Mouse (Mus musculus) heart, adult 2 months (tissue): Measurements from ENCODE around the gene Tiam1. TPM values are rescaled to one million over a fixed set of nuclear protein-coding genes. Genes with fewer than 3 reads are reported as not detected.

Source experiments
- DNase-seq, 2 experiments: peaks; one replicate each; pipeline ENCODE4 v3.0.0; 2021
- H3K27ac ChIP-seq: fragments of 200-600 bp; 2 replicates; pipeline ENCODE4 v1.8.1; 2022
- H3K27me3 ChIP-seq: fragments of 200-500 bp; 2 replicates; pipeline ENCODE4 v1.6.1; 2012; ENCODE audit warnings: mild to moderate bottlenecking, low read length, inconsistent platforms, mixed read lengths; ENCODE audit not compliant: control insufficient read depth, insufficient read depth
- H3K36me3 ChIP-seq: fragments of 200-500 bp; 2 replicates; pipeline ENCODE4 v1.6.1; 2012; ENCODE audit warnings: low read length, inconsistent platforms; ENCODE audit not compliant: control insufficient read depth, insufficient read depth
- H3K4me1 ChIP-seq: fragments of 200-500 bp; 2 replicates; pipeline ENCODE4 v1.6.1; 2011; ENCODE audit warnings: low read length; ENCODE audit not compliant: control insufficient read depth, insufficient read depth
- H3K4me3 ChIP-seq: fragments of 200-600 bp; 2 replicates; pipeline ENCODE4 v1.8.1; 2022
- H3K79me2 ChIP-seq: fragments of 200-500 bp; replicated peaks from 2 replicates; pipeline ENCODE4 v1.6.1; 2012; ENCODE audit warnings: mild to moderate bottlenecking, inconsistent platforms, low read length, moderate library complexity, mixed read lengths; ENCODE audit not compliant: control insufficient read depth, insufficient read depth
- H3K9ac ChIP-seq: fragments of 200-500 bp; 2 replicates; pipeline ENCODE4 v1.6.1; 2012; ENCODE audit warnings: low read depth, mild to moderate bottlenecking, control low read depth, inconsistent platforms, low read length, mixed read lengths
- CTCF ChIP-seq: fragments of 200-600 bp; IDR thresholded peaks from 2 replicates; pipeline ENCODE4 v1.8.1; 2022; ENCODE audit warnings: antibody characterized with exemption, mild to moderate bottlenecking, moderate library complexity
- EP300 ChIP-seq: fragments of 200-500 bp; IDR thresholded peaks from 2 replicates; pipeline ENCODE4 v1.6.1; 2011; ENCODE audit warnings: low read depth, low read length, control low read depth; ENCODE audit not compliant: insufficient read depth
- POLR2A ChIP-seq: fragments of 200-500 bp; IDR thresholded peaks from 2 replicates; pipeline ENCODE4 v1.6.1; 2011; ENCODE audit warnings: mild to moderate bottlenecking, low read depth, low read length, control low read depth; ENCODE audit not compliant: insufficient read depth
- WGBS: fragments of 180-500 bp; shearing (Covaris S2); methylation state at CpG from one replicate; pipeline ENCODE4 v1.1.7; 2018; 5-methylcytosine and 5-hydroxymethylcytosine counted together
- intact Hi-C: fragments of 180-260 bp; cut with DNase I; formaldehyde crosslinking; loops from one replicate; pipeline ENCODE4 v1.15.1; 2025
- polyA plus RNA-seq: library from polyadenylated mRNA; depleted of rRNA; stranded (reverse); fragments of >200 nt; gene quantifications from 2 replicates; pipeline ENCODE4 v1.2.3, GENCODE M21; 2012
- total RNA-seq, 2 experiments: library from RNA; stranded (reverse); gene quantifications; 2 replicates each; pipeline ENCODE4 v1.2.3; 2021

Tiam1 gene
- total and polyA plus RNA-seq, 3 experiments, result 2.3 to 7.9 (median 4.4) TPM

GRCm38 (mm10) chr16:90035595-90036110, 107.9 kb downstream of the Tiam1 start:
- H3K4me3 ChIP-seq, result no peak overlapping the region
- H3K9ac ChIP-seq, result no peak overlapping the region
- no peaks in the 10 kb centered on the region for H3K4me1 ChIP-seq
- H3K27me3 ChIP-seq, result no peaks in the 10 kb centered on the region
- no peaks in the 10 kb centered on the region for H3K36me3 ChIP-seq
- intact Hi-C loops, result no loop called here
- TF ChIP-seq EP300, result no peak
- TF ChIP-seq CTCF, result no peak
- TF ChIP-seq POLR2A, result no peak
- no peak for DNase-seq
- no peaks in the 10 kb centered on the region for H3K79me2 ChIP-seq
- WGBS, result 91% methylated on average over 10 of the region's 10 CpGs
- no peak overlapping the region for H3K27ac ChIP-seq

DNA sequence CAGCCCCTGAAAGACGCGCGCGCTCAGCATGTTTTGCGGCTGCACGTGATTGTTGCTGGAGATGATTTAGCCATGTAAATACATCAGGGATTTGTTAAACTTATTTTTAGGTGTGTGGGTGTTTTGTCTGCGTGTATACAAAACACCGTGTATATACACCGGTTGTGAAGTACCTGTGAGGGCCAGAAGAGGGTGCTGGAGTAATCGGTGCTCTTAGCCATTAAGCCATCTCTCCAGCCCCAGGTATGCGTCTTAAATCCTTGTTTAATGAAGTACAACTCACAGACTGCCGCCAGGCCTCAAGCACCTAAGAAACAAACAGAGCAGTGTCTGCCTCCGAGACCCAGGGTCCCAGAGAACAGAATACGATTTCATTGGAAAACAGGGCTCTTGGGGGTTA, 113.2 kb downstream of the Tiam1 start:
- TF ChIP-seq CTCF (no peak), POLR2A (no peak), EP300 (no peak)
- no peak for DNase-seq
- 95% methylated on average over 14 of the region's 14 CpGs for WGBS

DNA sequence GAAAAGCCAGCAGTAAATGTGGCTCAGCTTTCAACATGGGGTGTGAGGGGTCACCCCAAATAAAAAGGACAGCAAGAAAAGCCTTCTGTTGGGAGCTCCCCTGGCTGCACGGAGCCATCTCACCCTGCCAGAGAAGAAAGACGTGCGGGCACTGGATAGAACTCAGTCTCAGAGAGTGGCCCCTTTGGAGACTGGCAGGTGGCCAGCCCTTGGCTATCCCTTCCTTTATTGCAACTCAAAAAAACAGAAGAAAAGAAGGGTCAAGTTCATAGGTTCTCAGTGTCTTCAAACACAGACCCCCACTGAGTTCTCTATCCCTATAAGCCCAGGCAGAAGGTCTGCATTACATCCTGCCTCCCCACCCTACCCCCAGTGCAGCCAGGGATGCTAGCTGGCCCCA, 115.7 kb downstream of the Tiam1 start:
- Histone ChIP-seq H3K36me3 (no peaks in the 10 kb centered on the region), H3K79me2 (no peaks in the 10 kb centered on the region), H3K4me3 (no peak overlapping the region), H3K27ac (no peak overlapping the region), H3K27me3 (no peaks in the 10 kb centered on the region), H3K9ac (no peak overlapping the region), H3K4me1 (no peaks in the 10 kb centered on the region)
- 93% methylated on average over 3 of the region's 3 CpGs for WGBS
- TF ChIP-seq CTCF (no peak), POLR2A (no peak), EP300 (no peak)
- intact Hi-C loops, result no loop called here
- no peak for DNase-seq

More for the DNA sequence above, 113.2 kb downstream of the Tiam1 start:
- Histone ChIP-seq H3K9ac (no peak overlapping the region), H3K4me1 (no peaks in the 10 kb centered on the region), H3K36me3 (no peaks in the 10 kb centered on the region), H3K27ac (no peak overlapping the region), H3K4me3 (no peak overlapping the region), H3K27me3 (no peaks in the 10 kb centered on the region), H3K79me2 (no peaks in the 10 kb centered on the region)
- intact Hi-C loops, result no loop called here

DNA sequence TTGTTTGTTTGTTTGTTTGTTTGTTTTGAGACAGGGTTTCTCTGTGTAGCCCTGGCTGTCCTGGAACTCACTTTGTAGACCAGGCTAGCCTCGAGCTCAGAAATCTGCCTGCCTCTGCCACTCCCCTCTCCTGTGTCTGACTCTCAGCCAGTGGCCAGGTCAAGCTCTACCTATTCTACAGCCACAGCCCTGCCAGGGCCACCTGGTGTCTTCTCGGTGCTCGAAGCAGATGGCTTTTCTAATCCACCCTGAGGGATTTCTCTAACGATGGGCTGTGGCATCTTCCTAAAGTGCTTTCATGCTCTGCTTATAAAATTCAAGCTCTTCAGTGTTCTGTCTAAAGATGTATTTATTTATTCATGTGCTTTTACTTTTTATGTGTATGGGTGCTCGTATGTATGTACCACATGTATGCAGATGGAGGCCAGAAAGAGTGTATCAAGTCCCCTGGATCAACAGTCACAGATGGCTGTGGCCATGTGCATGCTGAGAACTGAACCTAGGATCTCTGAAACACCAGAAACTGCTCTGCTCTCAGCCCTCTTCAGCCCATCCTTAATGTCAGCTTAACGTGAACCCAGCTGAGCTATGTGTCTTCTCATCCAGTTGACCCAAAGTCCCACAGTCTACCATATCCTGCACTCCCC, 117.9 kb downstream of the Tiam1 start:
- no peaks in the 10 kb centered on the region for H3K79me2 ChIP-seq
- no peak overlapping the region for H3K27ac ChIP-seq
- no peaks in the 10 kb centered on the region for H3K27me3 ChIP-seq
- no peak overlapping the region for H3K9ac ChIP-seq
- no peaks in the 10 kb centered on the region for H3K4me1 ChIP-seq
- intact Hi-C loops, result no loop called here
- 94% methylated on average over 6 of the region's 6 CpGs for whole genome bisulfite sequencing
- DNase-seq, result no peak
- TF ChIP-seq EP300 (no peak), CTCF (no peak), POLR2A (no peak)
- H3K36me3 ChIP-seq, result no peaks in the 10 kb centered on the region
- H3K4me3 ChIP-seq, result no peak overlapping the region

GRCm38 (mm10) chr16:90023665-90024010, 119.9 kb downstream of the Tiam1 start:
- no peaks in the 10 kb centered on the region for H3K36me3 ChIP-seq
- H3K4me3 ChIP-seq, result no peak overlapping the region
- H3K4me1 ChIP-seq, result no peaks in the 10 kb centered on the region
- TF ChIP-seq EP300 (no peak), POLR2A (no peak), CTCF (no peak)
- 88% methylated on average over 8 of the region's 8 CpGs for WGBS
- no peak overlapping the region for H3K9ac ChIP-seq
- H3K27ac ChIP-seq, result no peak overlapping the region
- intact Hi-C loops, result no loop called here
- no peaks in the 10 kb centered on the region for H3K27me3 ChIP-seq
- no peaks in the 10 kb centered on the region for H3K79me2 ChIP-seq
- DNase-seq, result no peak

GRCm38 (mm10) chr16:90022932-90023664, 120.5 kb downstream of the Tiam1 start:
- no peaks in the 10 kb centered on the region for H3K36me3 ChIP-seq
- WGBS, result 76% methylated on average over 18 of the region's 18 CpGs
- no peak overlapping the region for H3K4me3 ChIP-seq

More at GRCm38 (mm10) chr16:90022932-90023664, 120.5 kb downstream of the Tiam1 start:
- no peaks in the 10 kb centered on the region for H3K27me3 ChIP-seq
- no peak overlapping the region for H3K9ac ChIP-seq
- TF ChIP-seq CTCF (no peak), EP300 (no peak), POLR2A (no peak)
- no peaks in the 10 kb centered on the region for H3K4me1 ChIP-seq
- no peak overlapping the region for H3K27ac ChIP-seq
- no peaks in the 10 kb centered on the region for H3K79me2 ChIP-seq
- no peak for DNase-seq
- intact Hi-C loops, result no loop called here
